Mouse (Mus musculus): ENCODE data around the gene Caln1.
A peak's percentile ranks its signal among the peaks of the same experiment; 100 is the strongest.

The Caln1 gene

GRCm38 (mm10) chr5:130691349-130691748 lies 322.1 kb downstream of the Caln1 start:
- DNase-seq (ENCODE audit: low spot score in 2 of 2), result no peak

DNA sequence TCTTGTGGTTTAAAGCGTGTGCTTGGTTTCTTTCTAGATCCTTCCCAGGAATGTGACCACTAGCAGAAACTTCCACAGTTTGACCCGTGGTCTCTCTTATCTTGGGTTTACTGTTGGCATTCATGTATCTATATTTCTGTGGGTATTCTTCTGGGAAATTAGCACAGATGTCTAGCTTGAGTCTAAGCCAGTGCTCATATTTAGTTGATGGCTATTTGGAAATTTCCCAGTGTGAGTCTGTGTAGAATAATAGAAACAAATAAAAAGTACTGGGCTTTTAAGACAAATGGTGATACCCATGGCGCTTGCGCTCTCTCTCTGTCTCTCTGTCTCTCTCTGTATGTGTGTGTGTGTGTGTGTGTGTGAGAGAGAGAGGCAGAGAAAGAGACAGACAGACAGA lies 330.2 kb downstream of the Caln1 start:
- DNase-seq (ENCODE audit: low spot score in 2 of 2), result no peak

- no peak for DNase-seq (ENCODE audit: low spot score in 2 of 2)
Measured at GRCm38 (mm10) chr5:130701777-130702176, 332.5 kb downstream of the Caln1 start.

- DNase-seq (ENCODE audit: low spot score in 2 of 2), result no peak
Measured at GRCm38 (mm10) chr5:130702361-130702760, 333.1 kb downstream of the Caln1 start.

- no peak for DNase-seq (ENCODE audit: low spot score in 2 of 2)
Measured at GRCm38 (mm10) chr5:130704866-130705265, 335.6 kb downstream of the Caln1 start.

DNA sequence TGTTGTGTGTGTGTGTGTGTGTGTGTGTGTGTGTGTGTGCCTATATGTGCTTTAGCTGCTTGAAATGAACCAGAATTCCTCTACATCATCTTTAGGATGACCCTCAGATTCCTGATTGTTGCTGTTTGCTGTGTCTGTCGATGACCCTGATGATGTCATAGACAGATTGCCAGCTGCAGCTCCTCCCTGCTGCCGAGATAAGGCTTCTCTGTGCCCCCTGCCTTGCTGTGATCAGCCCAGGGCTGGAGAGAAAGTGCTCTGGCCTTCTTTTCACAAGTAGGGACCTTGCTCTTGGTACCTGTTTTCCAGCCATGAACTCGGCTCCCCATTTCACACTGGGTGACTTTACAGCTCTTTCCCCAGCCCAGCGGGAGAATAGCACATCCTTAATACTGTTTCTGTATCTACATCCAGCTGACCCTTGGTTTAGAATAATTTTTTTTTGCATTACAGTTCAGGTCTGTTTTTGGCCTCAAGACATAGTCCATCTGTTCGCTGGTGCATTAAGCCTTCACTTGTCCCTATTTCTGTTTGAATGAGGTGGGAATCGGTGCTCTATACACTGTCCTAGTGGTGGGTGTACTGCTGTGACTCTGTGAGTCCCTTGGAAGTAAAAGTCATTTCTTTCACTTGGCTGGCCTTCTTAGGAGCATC lies 337.1 kb downstream of the Caln1 start:
- DNase-seq (ENCODE audit: low spot score in 2 of 2), result no peak

DNA sequence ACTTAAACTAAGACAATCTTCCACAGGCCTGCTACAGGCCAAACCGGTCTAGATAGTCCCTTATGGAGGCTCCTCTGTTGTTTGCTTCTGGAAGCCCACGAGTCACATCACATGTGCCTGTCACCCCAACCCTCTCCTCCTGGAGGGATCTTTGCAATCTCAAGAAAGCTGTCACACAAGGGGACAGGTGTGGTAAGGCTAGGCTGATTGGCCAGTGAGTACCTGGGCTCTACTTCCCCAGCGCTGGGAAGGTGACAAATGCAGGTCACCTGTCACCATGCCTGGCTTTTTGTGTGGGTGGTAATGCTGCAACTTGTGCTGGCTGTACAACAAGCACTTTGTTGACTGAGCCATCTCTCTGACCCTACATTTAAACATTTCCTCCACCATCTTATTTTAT lies 338.5 kb downstream of the Caln1 start:
- no peak for DNase-seq (ENCODE audit: low spot score in 2 of 2)

GRCm38 (mm10) chr5:130708616-130709015 lies 339.4 kb downstream of the Caln1 start:
- no peak for DNase-seq (ENCODE audit: low spot score in 2 of 2)

- no peak for DNase-seq (ENCODE audit: low spot score in 2 of 2)
Measured at GRCm38 (mm10) chr5:130711643-130712042, 342.4 kb downstream of the Caln1 start.

- DNase-seq (ENCODE audit: low spot score in 2 of 2), result no peak
Measured at GRCm38 (mm10) chr5:130712281-130712680, 343.0 kb downstream of the Caln1 start.

GRCm38 (mm10) chr5:130715181-130715580 lies 345.9 kb downstream of the Caln1 start:
- no peak for DNase-seq (ENCODE audit: low spot score in 2 of 2)

GRCm38 (mm10) chr5:130718385-130718784 lies 349.1 kb downstream of the Caln1 start:
- peak in 1 of 2 experiments; percentile 17 for DNase-seq (ENCODE audit: low spot score in 2 of 2)

- no peak for DNase-seq (ENCODE audit: low spot score in 2 of 2)
Measured at GRCm38 (mm10) chr5:130742171-130742570, 372.9 kb downstream of the Caln1 start.

DNA sequence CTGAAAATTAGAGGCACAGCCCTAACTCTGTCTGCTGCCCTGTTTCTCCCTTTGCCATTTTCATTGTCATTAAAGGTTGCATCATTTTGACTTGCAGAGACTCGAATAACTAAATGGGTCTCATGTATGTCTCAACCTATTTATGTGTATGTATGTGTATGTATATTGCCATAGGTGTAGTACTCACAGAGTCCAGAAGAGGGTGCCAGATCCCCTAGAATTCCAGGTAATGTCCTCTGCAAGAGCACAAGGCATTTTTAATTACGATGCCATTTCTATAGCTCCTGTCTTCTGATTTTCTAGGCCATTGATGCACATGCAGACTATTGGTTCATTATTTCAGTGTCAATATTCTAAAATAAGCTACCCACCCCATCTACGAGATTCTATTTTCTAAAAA lies 388.3 kb downstream of the Caln1 start:
- DNase-seq (ENCODE audit: low spot score in 2 of 2), result peak in 1 of 2 experiments; percentile 15

DNA sequence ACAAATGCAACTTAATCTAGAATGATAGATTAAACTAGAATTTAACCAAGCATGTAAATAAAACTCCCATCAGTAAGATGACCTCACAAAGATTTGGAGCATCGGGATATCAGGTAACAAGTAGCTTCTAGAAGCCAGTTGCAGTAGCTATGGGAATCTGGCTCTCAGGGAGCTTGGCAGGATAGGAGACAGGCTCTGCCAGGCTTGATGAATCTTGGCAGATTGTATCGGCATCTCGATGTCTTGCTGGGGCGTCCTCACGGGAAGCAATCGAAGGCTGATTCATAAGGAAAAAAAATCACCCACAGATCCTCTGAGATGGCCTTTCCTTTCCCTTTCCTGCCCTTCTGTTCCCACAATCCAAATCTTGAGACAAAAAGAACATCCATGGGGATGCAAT lies 396.5 kb downstream of the Caln1 start:
- no peak for DNase-seq (ENCODE audit: low spot score in 2 of 2)

- DNase-seq (ENCODE audit: low spot score in 2 of 2), result no peak
Measured at GRCm38 (mm10) chr5:130771061-130771741, 401.9 kb downstream of the Caln1 start.

- no peak for DNase-seq (ENCODE audit: low spot score in 2 of 2)
Measured at GRCm38 (mm10) chr5:130772491-130772890, 403.2 kb downstream of the Caln1 start.

DNA sequence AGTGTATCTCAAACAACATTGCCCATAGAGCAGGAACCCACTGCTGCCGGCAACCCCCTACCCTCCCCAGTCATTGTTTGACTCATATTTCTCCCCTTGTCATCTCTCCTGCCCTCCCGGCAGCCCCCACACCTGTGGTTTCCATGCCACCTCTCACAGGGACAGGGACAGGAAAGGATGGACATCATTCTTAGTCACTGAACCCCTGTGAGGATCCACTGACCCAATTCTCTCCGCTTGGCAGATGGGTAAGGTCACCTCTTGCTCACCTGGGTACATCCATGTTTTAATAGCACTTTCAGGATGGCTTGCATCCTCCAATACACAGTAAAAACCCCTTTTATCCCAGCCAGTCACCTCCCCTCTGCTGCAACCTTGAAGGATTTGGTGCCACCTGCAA lies 405.7 kb downstream of the Caln1 start:
- no peak for DNase-seq (ENCODE audit: low spot score in 2 of 2)

- no peak for DNase-seq (ENCODE audit: low spot score in 2 of 2)
Measured at GRCm38 (mm10) chr5:130792755-130793452, 423.6 kb downstream of the Caln1 start.

GRCm38 (mm10) chr5:130797713-130798112 lies 428.5 kb downstream of the Caln1 start:
- no peak for DNase-seq (ENCODE audit: low spot score in 2 of 2)

GRCm38 (mm10) chr5:130810314-130810713 lies 441.1 kb downstream of the Caln1 start:
- no peak for DNase-seq (ENCODE audit: low spot score in 2 of 2)

DNA sequence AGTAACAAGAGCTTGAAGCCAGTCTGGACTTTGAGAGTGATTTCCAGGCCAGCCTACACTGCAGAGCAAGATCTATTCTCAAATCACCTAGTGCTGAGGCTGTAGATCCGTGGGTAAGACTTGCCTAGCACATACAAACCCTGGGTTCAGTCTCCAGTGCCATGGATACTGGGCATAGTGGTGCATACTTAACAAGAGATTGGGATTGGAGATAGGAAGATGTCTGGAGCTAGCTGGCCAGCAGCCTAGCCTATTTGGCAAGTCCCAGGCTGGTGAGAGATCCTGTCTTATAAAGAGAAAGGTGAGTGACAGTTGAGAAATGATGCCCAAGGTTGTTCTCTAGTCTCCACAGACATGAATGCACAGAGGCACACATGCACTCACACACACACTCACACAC lies 441.6 kb downstream of the Caln1 start:
- no peak for DNase-seq (ENCODE audit: low spot score in 2 of 2)

GRCm38 (mm10) chr5:130811266-130811665 lies 442.0 kb downstream of the Caln1 start:
- no peak for DNase-seq (ENCODE audit: low spot score in 2 of 2)

Data from spleen, postnatal 10 days (tissue).